Mouse (Mus musculus): ENCODE data around the gene Rgl1.

Rgl1 gene

GRCm38 (mm10) chr1:152550973-152551372 lies 215.2 kb downstream of the Rgl1 start:
- no peak for DNase-seq (ENCODE audit: low read depth, low spot score)

DNA sequence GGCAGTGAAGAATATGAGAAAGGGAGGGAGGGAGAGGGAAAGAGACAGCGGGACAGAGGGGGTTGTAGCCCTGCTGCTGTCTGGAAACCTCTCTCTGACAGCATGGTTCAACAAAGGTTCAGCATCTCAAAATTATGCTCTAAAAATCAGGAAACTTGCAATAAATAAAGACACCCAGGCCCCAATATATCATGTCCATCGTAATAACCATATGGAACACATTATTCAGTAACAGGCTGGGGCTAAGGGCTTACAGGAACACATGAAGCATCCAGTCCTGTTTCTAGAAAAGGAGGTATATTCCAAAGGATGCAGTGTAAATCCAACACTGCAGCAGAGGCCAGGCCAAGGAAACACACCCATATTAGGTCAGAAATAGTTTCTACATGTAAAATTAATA lies 215.6 kb downstream of the Rgl1 start:
- DNase-seq (ENCODE audit: low read depth, low spot score): peak; percentile 67

DNA sequence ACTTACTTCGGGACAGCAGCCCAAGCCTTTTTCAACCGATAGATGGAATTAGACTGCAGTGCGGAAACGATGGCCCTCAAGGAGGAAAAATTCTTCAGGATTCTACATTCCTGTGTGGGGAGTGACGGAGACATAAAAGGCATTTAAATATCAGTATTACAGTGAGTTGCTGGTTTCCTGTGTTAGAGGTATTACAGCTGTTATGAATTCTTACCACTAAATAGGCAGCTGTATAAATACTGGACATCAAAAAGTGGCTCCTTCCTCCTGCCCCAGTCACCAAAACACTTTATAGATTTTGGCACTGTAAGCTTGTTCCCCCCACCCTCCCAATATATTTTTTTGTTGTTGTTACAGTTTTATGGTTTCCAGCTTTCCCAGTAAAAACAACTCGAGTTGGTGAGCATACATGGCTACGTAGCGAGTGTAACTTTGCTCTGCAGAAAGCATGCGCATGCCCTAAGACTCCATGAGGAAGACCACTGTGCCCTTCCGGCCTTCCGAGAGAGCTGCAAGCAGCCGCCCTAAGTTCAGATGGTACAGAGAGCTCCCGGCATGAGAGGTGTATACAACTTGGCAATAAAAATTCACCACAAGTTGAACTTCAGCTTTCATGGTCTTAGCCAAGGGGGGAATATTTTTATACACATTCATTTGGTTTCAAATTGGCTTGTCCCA lies 217.0 kb downstream of the Rgl1 start:
- DNase-seq (ENCODE audit: low read depth, low spot score): no peak

DNA sequence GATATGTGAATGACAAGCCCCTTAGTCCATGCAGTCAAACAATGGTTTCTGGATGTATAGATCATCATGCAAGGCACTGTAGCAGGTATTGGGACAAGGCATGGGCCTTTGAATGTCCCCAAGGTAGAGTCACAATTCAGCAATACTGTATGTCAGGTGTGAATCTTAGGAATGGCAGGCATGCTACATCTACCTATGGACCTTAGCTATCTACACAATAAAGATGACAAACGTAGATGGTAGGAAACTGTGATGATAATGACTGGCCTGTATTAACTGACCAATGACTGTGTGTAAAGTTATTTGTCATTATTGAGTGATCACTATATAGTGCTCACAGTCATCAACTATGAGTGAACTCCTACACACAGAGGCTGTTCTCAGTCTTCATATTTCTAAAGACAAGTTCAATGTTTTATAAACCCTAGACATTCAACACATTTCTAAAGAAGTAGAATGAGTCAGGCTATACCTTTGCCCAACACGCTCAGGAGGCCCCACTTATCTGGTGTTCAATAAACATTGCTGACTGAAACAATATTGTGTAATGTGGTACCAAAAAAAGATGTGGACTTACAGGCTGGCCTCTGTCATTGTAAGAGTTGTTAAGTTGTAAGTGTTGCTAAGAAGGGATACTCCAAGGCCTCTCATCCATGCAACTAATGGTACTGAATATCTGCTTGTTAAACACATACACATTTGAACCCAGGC lies 222.5 kb downstream of the Rgl1 start:
- no peak for DNase-seq (ENCODE audit: low read depth, low spot score)

GRCm38 (mm10) chr1:152542747-152543378 lies 223.3 kb downstream of the Rgl1 start:
- DNase-seq (ENCODE audit: low read depth, low spot score): no peak

- DNase-seq (ENCODE audit: low read depth, low spot score): no peak
Observed at GRCm38 (mm10) chr1:152540304-152540887, 225.8 kb downstream of the Rgl1 start.

DNA sequence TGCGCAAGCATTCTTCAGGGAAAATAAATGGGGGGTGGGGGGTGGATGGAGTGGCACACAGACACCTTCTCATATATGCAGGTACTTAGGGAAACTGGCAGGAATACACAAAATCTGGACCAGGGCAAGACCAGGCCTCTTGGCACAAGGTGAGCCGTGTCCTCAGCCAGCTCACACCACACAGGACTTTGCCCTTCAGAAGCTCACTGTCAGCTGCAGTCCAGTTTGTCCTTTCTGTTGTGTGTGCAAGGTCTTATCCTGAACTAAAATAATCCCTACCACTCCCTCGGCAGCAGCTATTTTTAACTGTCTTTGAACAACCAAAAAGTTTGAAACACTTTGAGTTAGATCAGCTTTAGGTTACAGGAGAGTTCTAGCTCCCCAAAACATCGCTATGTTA lies 227.3 kb downstream of the Rgl1 start:
- no peak for DNase-seq (ENCODE audit: low read depth, low spot score)

DNA sequence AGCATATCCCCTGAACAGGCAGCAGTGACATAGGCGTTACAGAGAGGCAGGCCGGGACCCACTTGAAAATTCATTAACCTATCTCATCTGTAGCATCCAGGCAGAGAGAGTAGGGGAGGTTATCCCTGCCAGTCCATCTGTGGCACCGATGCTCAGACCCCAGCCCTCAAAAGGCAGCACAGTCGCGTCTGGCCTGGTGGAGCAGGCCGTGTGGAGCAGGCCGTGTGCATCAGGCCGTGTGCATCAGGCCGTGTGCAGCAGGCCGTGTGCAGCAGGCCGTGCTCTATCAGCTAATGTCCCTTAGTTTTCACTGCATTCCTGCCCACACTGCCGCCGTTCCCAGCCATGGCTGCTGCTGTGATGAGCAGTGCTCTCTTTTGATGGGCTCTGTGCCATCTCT lies 229.0 kb downstream of the Rgl1 start:
- DNase-seq (ENCODE audit: low read depth, low spot score): no peak

DNA sequence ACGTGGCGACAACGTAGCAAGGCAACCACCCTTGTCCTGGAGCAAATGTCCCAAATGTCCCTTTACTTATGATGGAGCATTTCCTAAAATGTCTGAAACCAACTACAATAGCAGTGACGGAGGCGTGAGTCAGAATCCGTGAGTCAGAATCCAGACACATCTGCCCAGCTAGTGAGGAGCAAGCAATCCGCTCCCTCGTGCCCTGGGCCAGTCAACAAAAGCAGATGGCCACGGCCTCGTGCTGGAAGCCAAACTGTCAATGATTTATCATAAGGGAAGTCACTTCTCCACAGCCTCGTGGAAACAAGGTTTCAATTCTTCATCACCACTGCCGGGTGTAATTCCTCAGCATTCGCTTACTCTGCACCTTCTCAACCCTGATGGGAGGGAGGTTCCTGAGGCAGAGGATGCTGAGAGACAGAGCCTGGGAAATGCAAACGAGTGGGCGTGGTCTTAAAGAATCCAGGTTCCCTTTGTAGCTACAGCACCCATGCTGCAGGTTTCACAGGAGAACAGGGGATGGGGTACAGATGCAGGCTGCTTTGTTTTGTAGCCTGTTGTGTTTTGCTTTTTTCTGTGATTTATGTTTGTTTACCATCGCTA lies 229.6 kb downstream of the Rgl1 start:
- DNase-seq (ENCODE audit: low read depth, low spot score): no peak

DNA sequence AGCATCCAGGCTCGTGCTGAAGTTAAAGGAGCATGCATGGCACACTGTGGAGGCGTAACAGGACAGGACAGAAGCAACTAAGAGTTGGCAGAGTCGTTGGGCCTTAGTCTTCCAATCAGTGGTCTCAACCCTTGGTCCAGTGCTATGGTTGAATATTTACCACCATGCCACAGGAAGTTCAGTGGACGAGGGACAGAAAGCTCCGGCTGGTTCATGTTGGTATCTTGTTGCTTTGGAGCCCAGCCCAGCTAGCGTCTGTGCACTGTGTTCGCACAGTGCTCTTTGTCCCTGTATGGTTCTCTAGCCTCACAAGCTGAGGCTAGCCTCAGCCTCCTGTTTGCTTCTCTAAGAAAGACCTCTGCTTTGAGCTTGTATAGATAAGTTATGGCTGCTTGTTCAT lies 231.6 kb downstream of the Rgl1 start:
- no peak for DNase-seq (ENCODE audit: low read depth, low spot score)

DNA sequence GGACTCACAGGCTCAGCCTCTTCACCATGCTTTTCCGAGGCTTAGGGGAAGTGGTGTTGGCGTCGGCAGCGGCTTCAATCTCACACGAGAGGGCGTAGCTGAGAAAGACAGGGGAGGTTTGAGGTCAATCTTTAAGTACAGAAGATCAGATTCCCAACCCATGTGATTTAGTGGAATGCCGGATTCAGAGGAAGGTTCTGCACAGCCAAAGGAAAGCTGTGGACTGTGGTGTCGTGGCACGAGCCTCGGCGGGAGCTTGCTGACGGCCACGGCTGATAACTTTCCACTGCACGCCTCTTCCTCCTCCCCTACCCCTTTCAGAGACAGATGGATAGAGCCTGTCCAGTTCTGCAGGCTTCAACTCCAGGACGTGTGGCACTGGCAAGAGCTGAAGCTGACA lies 234.7 kb downstream of the Rgl1 start:
- DNase-seq (ENCODE audit: low read depth, low spot score): no peak

DNA sequence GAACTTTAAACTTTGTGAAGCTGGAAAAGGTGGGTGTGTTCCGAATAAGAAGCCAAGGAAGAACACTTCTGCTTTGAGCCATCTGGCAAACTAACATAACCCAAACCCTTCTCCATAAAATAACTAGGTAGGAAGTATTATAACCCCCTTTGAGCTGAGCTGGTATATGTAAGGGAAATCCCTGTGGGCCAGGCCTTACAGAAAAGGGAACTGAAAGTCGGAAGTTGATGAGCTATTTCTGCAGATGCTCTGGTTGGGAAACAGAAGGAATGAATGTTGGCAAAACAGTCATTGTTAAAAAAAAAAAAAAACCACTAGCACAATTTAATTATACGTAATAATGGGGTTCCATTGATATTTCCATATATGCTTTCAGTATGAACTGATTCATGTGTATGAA lies 237.4 kb downstream of the Rgl1 start:
- DNase-seq (ENCODE audit: low read depth, low spot score): no peak

DNA sequence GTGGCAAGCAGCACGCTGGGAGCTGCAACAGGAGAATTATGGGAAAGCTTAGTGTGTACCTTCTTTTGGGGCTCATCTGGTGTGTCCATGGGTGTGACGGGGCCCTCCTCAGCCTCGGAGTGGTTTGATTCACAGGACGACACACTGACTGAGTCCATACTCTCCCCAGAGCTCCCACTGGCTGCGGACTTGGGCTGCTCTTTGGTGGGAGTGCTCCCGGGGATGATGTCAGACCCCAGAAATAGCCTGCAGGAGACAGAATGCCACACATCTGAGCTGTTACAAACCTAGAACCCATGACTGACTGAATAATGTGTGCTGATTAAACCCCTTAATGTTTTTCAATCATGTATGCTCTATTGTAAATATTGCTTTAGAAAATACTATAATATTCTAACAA lies 237.9 kb downstream of the Rgl1 start:
- no peak for DNase-seq (ENCODE audit: low read depth, low spot score)

- no peak for DNase-seq (ENCODE audit: low read depth, low spot score)
Observed at GRCm38 (mm10) chr1:152526154-152526553, 240.0 kb downstream of the Rgl1 start.

GRCm38 (mm10) chr1:152524987-152525648 lies 241.0 kb downstream of the Rgl1 start:
- DNase-seq (ENCODE audit: low read depth, low spot score): peak; percentile 83

DNA sequence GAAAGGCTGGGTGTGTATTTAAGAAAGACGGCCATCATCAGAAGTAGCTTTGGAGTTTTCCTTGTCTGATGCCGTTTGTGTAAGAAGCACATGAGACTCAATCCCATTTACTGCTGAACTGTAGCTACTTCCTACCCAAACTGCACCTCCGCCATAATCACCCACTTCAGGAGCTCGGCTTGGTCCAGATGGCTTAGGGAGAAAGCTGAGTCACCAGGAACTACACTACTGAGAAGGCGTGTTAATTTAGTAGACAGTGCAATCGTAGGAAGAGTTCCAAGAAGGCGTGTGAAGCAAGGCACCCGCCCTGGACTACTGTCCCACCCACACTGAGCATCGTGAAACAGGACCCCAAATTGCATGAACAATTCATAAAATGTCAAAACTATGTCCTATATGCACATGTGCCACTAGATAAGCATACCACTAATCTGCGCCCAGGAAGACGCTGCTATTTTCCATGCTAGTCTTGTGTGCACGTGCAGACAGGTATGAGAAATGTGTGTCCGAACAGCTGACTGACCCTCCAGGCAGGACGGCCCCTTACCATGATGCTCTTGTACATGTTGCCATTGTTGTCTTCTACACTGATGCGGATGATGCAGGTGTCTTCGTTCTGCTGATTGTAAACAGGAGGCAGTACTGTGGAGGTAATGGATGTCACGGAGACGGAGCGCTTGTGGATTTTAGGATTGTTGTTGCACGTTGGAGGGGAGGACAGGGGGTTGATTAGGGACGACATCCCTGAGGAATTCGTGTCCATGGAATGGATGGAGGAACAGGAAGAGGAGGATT lies 241.9 kb downstream of the Rgl1 start:
- DNase-seq (ENCODE audit: low read depth, low spot score): no peak

- DNase-seq (ENCODE audit: low read depth, low spot score): no peak
Observed at GRCm38 (mm10) chr1:152523292-152523691, 242.9 kb downstream of the Rgl1 start.

DNA sequence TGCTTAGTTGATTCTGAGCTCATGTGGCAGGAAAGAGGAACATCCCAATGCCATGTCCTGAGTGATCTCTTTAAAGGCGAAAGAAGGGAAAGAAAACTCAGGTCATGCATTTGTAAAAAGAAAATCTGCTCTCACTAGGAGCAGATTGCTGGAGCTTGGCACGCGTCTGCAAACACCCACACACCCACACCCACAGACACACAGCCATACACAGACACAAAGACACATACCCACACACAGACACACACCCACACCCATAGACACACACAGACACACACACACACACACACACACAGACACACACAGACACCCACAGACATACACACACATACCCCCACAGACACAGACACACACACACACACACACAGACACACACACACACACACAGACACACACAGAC lies 243.9 kb downstream of the Rgl1 start:
- no peak for DNase-seq (ENCODE audit: low read depth, low spot score)

GRCm38 (mm10) chr1:152520798-152521575 lies 245.2 kb downstream of the Rgl1 start:
- peak; percentile 64 for DNase-seq (ENCODE audit: low read depth, low spot score)

DNA sequence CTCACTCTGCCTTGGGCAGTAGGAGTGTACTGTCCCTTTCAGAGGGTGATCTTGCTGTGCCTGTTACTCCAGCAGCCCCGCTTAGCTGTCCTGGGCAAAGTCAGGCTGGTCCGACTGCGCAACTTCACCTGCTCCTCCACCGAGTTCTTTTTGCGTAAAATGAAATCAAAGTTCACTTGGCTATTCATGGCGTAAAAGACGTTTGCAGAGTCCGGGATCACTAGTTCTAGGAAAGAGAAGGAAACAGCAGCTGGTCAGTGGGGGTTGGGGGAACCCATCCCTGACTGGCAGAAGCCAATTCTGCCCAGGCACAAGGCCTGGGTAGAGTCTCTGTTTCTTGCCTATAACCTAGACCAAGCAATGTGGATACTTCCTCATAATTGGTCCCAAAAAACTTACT lies 247.2 kb downstream of the Rgl1 start:
- no peak for DNase-seq (ENCODE audit: low read depth, low spot score)

Measured in mesoderm, embryonic 11.5 days (tissue).